18 mouse cellular contexts compared by ENCODE assay signal in genomic region chr4:25684976-25685375, GRCm38 (mm10).
DNase-seq lines count a peak whose midpoint lies in the region; ATAC-seq and TF ChIP-seq lines count a peak whose summit lies in the region.
"Had no signal": no experiment of that assay in that cellular context is flagged by ENCODE, and none has a peak within 500 bp of the region (broad histone marks: within the 10 kb centered on the region; RNA-seq: fewer than 3 reads in every experiment).

No protein-coding gene starts in this region.

- H3K27me3 ChIP-seq in liver, adult 2 months (ENCODE audit: control insufficient read depth, insufficient read depth, low read length), result no peaks in the 10 kb centered on the region
- H3K27me3 ChIP-seq in kidney, postnatal 0 days (ENCODE audit: insufficient read depth, low read length), result no peaks in the 10 kb centered on the region
- H3K27me3 ChIP-seq: heart, embryonic 15.5 days; hindbrain, embryonic 15.5 days; midbrain, embryonic 12.5 days; neural tube, embryonic 13.5 days had no signal

- DNase-seq in embryo, embryonic 9.5 days (ENCODE audit: extremely low spot score), result peak; percentile 3
- DNase-seq in embryo, embryonic 10 days (ENCODE audit: low spot score), result no peak
- DNase-seq in liver, adult 2 months (ENCODE audit: extremely low read depth, low read depth, low spot score), result peak; percentile 1
- DNase-seq in liver (no peak), ES-CJ7 (ENCODE audit: low read depth, low spot score) (peak; percentile 47)
- DNase-seq in kidney, postnatal 0 days (ENCODE audit: low spot score), result peak; percentile 27
- no peak for DNase-seq in heart, postnatal 10 days
- no peak for DNase-seq in spleen, postnatal 10 days (ENCODE audit: low spot score in 2 of 2)
- DNase-seq: adrenal gland, postnatal 25 days; B cell, adult 2 months; layer of hippocampus, adult 9-11 months; right cerebral cortex, adult 18-20 months; thymus, postnatal 14 days had no signal

- no peak overlapping the region for H3K4me3 ChIP-seq in liver, adult 2 months (ENCODE audit: insufficient read depth, low read depth, low read length)
- H3K4me3 ChIP-seq in kidney, postnatal 0 days (replicated peaks; ENCODE audit: low read depth, low read length), result no peak overlapping the region
- H3K4me3 ChIP-seq: erythroblast, embryonic 14.5 days; heart, embryonic 15.5 days; hindbrain, embryonic 15.5 days; midbrain, embryonic 12.5 days; neural tube, embryonic 13.5 days had no signal

- H3K27ac ChIP-seq in liver, adult 2 months (replicated peaks; ENCODE audit: insufficient read depth, low read depth, low read length), result no peak overlapping the region
- H3K27ac ChIP-seq in kidney, postnatal 0 days, result no peak overlapping the region
- H3K27ac ChIP-seq: heart, embryonic 15.5 days; hindbrain, embryonic 15.5 days; midbrain, embryonic 12.5 days; neural tube, embryonic 13.5 days had no signal

- no peaks in the 10 kb centered on the region for H3K4me1 ChIP-seq in liver, adult 2 months (ENCODE audit: control insufficient read depth, insufficient read depth, low read length)
- no peaks in the 10 kb centered on the region for H3K4me1 ChIP-seq in kidney, postnatal 0 days (replicated peaks; ENCODE audit: insufficient read depth, low read length)
- H3K4me1 ChIP-seq: heart, embryonic 15.5 days; hindbrain, embryonic 15.5 days; midbrain, embryonic 12.5 days; neural tube, embryonic 13.5 days had no signal

- no peak for TF ChIP-seq POLR2A in liver, adult 2 months (IDR thresholded peaks at IDR 0.05; ENCODE audit: extremely low read depth, insufficient read depth, low read length)

- TF ChIP-seq CTCF in liver, adult 2 months (IDR thresholded peaks at IDR 0.05; ENCODE audit: low read depth, low read length), result peak; percentile 9; the same call in 1 of the 2 replicates
- peak; percentile 60 for TF ChIP-seq CTCF in kidney, postnatal 0 days (IDR thresholded peaks at IDR 0.05; ENCODE audit: low read depth)

- no peak for ATAC-seq in kidney, postnatal 0 days (replicated peaks; ENCODE audit: low FRiP score, low read depth)

- no peaks in the 10 kb centered on the region for H3K9me3 ChIP-seq in kidney, postnatal 0 days (replicated peaks; ENCODE audit: low read length)
- H3K9me3 ChIP-seq: heart, embryonic 15.5 days; hindbrain, embryonic 15.5 days; midbrain, embryonic 12.5 days; neural tube, embryonic 13.5 days had no signal

- no peaks in the 10 kb centered on the region for H3K79me2 ChIP-seq in liver, adult 2 months (ENCODE audit: control insufficient read depth, insufficient read depth, low read length)

- intact Hi-C loops in heart, postnatal 10 days (cut with DNase I), result no loop called here

- WGBS in liver, adult 2 months, result 83% methylated on average over 3 of the region's 3 CpGs
- WGBS in kidney, postnatal 0 days, result 81% methylated on average over 3 of the region's 3 CpGs

- H3K36me3 ChIP-seq in liver, adult 2 months (ENCODE audit: control insufficient read depth, insufficient read depth, low read length), result no peaks in the 10 kb centered on the region
- H3K36me3 ChIP-seq in kidney, postnatal 0 days (ENCODE audit: insufficient read depth, low read length), result no peaks in the 10 kb centered on the region
- H3K36me3 ChIP-seq: heart, embryonic 15.5 days; hindbrain, embryonic 15.5 days; midbrain, embryonic 12.5 days; neural tube, embryonic 13.5 days had no signal

- H3K4me2 ChIP-seq in kidney, postnatal 0 days (ENCODE audit: low read length), result no peak overlapping the region
- H3K4me2 ChIP-seq: heart, embryonic 15.5 days; hindbrain, embryonic 15.5 days; midbrain, embryonic 12.5 days; neural tube, embryonic 13.5 days had no signal

- H3K9ac ChIP-seq in liver, adult 2 months (ENCODE audit: low read depth, low read length), result no peak overlapping the region
- H3K9ac ChIP-seq in kidney, postnatal 0 days (ENCODE audit: low read depth, low read length), result no peak overlapping the region
- H3K9ac ChIP-seq: heart, embryonic 15.5 days; hindbrain, embryonic 15.5 days; midbrain, embryonic 12.5 days; neural tube, embryonic 13.5 days had no signal

Comparison
In these comparisons a context has a peak if more than half of its experiments do, and no peak if none do; other contexts are left out.
1. DNase-seq: peak in embryo, embryonic 9.5 days (single experiment), liver, adult 2 months (single experiment), ES-CJ7 (single experiment) and kidney, postnatal 0 days (single experiment); none in embryo, embryonic 10 days (single experiment), liver (single experiment), heart, postnatal 10 days (0 of 2) and spleen, postnatal 10 days (0 of 2).